Mouse (Mus musculus) liver, embryonic 13.5 days (tissue): Measurements from ENCODE around the gene Cyth1. TPM values are rescaled to one million over a fixed set of nuclear protein-coding genes. Genes with fewer than 3 reads are reported as not detected.
A peak's percentile ranks its signal among the peaks of the same experiment; 100 is the strongest.

ENCODE experiments used
- ATAC-seq: fragments of 200-750 bp; cut with Nextera tagmentation; 2 replicates; pipeline ENCODE4 v1.8.0; 2017; ENCODE audit warnings: low read depth, mild to moderate bottlenecking, moderate number of reproducible peaks, moderate library complexity
- DNase-seq: peaks from one replicate; pipeline ENCODE4 v3.0.0; 2022
- H3K27ac ChIP-seq: fragments of 300-500 bp; sonication (generic); 2 replicates; pipeline ENCODE4 v1.5.1; 2015; ENCODE audit warnings: moderate library complexity, mild to moderate bottlenecking, inconsistent platforms
- H3K27me3 ChIP-seq: fragments of 300-500 bp; sonication (generic); 2 replicates; pipeline ENCODE4 v1.6.1; 2015; ENCODE audit warnings: mild to moderate bottlenecking, inconsistent platforms
- H3K36me3 ChIP-seq: fragments of 300-500 bp; sonication (generic); 2 replicates; pipeline ENCODE4 v1.6.1; 2015; ENCODE audit warnings: mild to moderate bottlenecking, inconsistent platforms
- H3K4me1 ChIP-seq: fragments of 300-500 bp; sonication (generic); replicated peaks from 2 replicates; pipeline ENCODE4 v1.6.1; 2015; ENCODE audit warnings: inconsistent platforms
- H3K4me2 ChIP-seq: fragments of 300-500 bp; sonication (generic); 2 replicates; pipeline ENCODE4 v1.6.1; 2015; ENCODE audit warnings: inconsistent platforms, mild to moderate bottlenecking, moderate library complexity
- H3K4me3 ChIP-seq: fragments of 300-500 bp; sonication (generic); replicated peaks from 2 replicates; pipeline ENCODE4 v1.5.1; 2015; ENCODE audit warnings: mild to moderate bottlenecking, inconsistent platforms
- H3K9ac ChIP-seq: fragments of 300-500 bp; sonication (generic); 2 replicates; pipeline ENCODE4 v1.6.1; 2015; ENCODE audit warnings: mild to moderate bottlenecking, inconsistent platforms
- H3K9me3 ChIP-seq: fragments of 300-500 bp; sonication (generic); replicated peaks from 2 replicates; pipeline ENCODE4 v1.6.1; 2016; ENCODE audit warnings: inconsistent platforms
- WGBS: fragments of 180-500 bp; shearing (Covaris S2); methylation state at CpG from one replicate; pipeline ENCODE4 v1.1.7; 2015; ENCODE audit not compliant: insufficient replicate concordance; 5-methylcytosine and 5-hydroxymethylcytosine counted together
- polyA plus RNA-seq: library from polyadenylated mRNA; unstranded; fragments of >200 nt; fragmentation: Nextera tagmentation; extraction: Ambion mirVana; gene quantifications from 2 replicates; pipeline ENCODE4 v1.2.1, GENCODE M21; 2015

Gene Cyth1
- polyA plus RNA-seq: 2.3 and 3.1 TPM in 2 replicates

DNA sequence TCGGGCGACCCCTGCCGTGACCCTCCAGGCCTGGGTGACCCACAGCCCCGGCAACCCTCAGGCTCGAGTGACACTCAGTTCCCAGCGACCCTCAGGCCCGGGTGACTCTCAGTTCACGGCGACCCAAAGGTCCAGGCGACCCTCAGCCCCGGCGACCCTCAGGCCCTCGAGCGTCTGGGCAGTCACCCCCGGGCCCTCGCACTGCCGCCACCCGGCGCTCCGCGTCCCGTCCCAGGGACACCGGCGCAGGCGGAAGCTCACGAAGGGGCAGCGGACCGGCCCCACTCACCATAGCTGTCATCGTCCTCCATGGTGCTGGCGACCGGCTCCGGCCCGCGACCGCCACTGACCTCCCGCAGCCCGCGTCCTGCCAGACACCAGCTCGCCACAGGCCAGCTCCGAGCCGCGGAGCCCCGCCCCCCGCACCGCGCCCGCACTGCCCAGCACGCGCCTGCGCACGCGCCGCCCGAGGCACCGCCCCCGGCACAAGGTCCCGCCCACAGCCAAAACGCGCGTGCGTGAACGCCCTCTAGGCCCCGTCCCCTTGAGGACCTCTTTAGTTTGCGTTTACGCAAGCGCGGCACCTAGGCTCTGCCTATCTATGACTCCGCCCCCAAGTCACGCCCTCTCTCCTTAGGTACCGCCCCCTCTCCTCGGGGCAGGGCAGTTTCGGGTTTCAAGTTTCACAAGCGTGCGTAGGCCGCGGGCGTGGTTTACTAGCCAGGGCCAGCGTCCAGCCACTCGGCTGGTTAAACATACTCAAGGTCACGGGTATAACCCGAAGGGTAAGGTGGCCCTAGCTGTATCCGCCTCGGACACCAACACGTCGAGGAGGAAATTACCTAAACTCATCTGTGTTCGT, at the start of gene Cyth1:
Cyth1 (minus strand) TSS at position 443 of the 862 bp plus-strand sequence.
- WGBS: under 1% methylated on average over 84 of the region's 86 CpGs
- Histone ChIP-seq H3K27me3 (peaks cover 15% of the 10 kb centered on the region), H3K9me3 (no peaks in the 10 kb centered on the region)

DNA sequence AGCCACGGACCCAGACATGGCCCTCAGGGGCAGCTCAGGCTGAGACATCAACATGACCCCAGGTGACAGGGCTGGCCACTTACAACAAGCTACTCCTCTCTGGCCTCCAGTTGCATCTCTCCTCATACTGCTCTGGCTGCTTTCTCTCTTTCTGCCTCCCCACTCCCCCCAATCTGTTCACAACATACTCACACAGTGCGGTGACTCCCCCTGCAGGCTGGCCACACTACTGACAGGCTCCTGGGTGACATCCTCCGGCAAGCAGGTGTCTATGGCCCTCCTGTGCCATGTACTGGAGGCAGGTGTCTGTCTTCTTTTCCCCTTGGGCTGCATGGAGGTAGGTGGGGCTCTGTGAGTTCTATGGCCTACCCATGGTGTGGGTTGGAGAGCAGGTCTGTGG, 49.6 kb upstream of the Cyth1 start:
- DNase-seq (no peak), ATAC-seq (no peak)
- Histone ChIP-seq H3K4me3 (no peak overlapping the region), H3K4me2 (no peak overlapping the region), H3K4me1 (peaks cover 5% of the 10 kb centered on the region; the same call in 1 of the 2 replicates), H3K9me3 (no peaks in the 10 kb centered on the region), H3K27ac (no peak overlapping the region), H3K36me3 (no peaks in the 10 kb centered on the region), H3K27me3 (peaks cover 4% of the 10 kb centered on the region; the same call in 1 of the 2 replicates), H3K9ac (no peak overlapping the region)
- WGBS: 60% methylated on average over 3 of the region's 3 CpGs

More for the DNA sequence above, at the start of gene Cyth1:
- peak within 1 kb of the TSS; percentile 85 for H3K9ac ChIP-seq
- peak within 1 kb of the TSS; percentile 56 for H3K27ac ChIP-seq
- ATAC-seq: peak; percentile 96
- peak within 1 kb of the TSS; percentile 99 for H3K4me2 ChIP-seq
- H3K4me3 ChIP-seq: peak within 1 kb of the TSS; percentile 77
- H3K4me1 ChIP-seq: peaks cover 42% of the 10 kb centered on the region
- H3K36me3 ChIP-seq: no peaks in the 10 kb centered on the region
- peak; percentile 100 for DNase-seq

DNA sequence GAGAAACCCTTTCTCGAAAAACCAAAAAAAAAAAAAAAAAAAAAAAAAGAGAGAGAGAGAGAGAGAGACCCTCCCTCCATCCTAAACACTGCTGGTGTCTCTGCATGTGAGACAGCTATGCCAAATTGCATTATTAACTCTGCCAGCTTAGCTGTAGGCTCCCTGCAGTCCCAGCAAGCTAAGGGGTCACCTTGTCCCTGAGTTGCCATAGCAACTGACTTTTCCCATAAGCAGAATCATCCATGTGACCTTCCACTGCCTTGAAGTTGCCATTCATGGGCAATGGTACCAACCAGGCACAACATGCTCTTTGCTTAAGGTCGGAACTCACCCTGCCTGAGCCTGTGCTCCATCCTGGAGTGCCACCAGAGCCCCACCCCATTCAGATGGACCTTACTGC, 46.6 kb upstream of the Cyth1 start:
- WGBS: 54% methylated on average over 2 of the region's 2 CpGs
- H3K9me3 ChIP-seq: no peaks in the 10 kb centered on the region
- peaks cover 14% of the 10 kb centered on the region for H3K4me1 ChIP-seq
- DNase-seq (no peak), ATAC-seq (no peak)
- no peak overlapping the region for H3K9ac ChIP-seq
- no peaks in the 10 kb centered on the region for H3K36me3 ChIP-seq
- H3K4me2 ChIP-seq: no peak overlapping the region
- no peak overlapping the region for H3K27ac ChIP-seq
- no peak overlapping the region for H3K4me3 ChIP-seq
- peaks cover 9% of the 10 kb centered on the region; the same call in 1 of the 2 replicates for H3K27me3 ChIP-seq

DNA sequence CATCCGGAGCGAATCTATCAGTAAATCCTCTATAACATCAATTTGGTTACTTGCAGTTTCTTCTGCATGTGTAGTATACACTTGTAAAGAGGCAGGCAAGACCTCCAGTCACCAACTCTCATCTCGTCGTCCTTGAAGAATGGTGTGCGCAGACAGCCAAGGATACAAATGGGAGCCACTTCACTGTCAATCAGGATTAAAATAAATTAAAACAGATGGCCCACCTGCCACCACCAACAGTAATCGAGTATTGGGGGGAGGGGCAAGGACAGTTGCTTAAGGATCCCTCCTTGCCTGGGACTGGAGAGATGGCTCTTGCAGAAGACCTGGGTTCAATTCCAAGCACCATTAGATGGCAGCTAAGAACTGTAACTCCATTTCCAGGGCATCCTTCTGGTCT, 44.3 kb upstream of the Cyth1 start:
- H3K36me3 ChIP-seq: peaks cover 2% of the 10 kb centered on the region; the same call in 1 of the 2 replicates
- H3K27ac ChIP-seq: no peak overlapping the region
- 61% methylated on average over 6 of the region's 6 CpGs for WGBS
- H3K27me3 ChIP-seq: peaks cover 9% of the 10 kb centered on the region; the same call in 1 of the 2 replicates
- H3K9me3 ChIP-seq: no peaks in the 10 kb centered on the region
- H3K4me3 ChIP-seq: no peak overlapping the region
- no peak overlapping the region for H3K4me2 ChIP-seq
- peaks cover 29% of the 10 kb centered on the region for H3K4me1 ChIP-seq
- no peak overlapping the region for H3K9ac ChIP-seq
- ATAC-seq (no peak), DNase-seq (no peak)

GRCm38 (mm10) chr11:118289999-118290889, 41.9 kb upstream of the Cyth1 start, which contains the start of gene Usp36:
Usp36 (minus strand) TSS chr11:118290244.
- Histone ChIP-seq H3K27me3 (peaks cover 8% of the 10 kb centered on the region; the same call in 1 of the 2 replicates), H3K27ac (peak within 1 kb of the TSS; percentile 60), H3K4me1 (peaks cover 32% of the 10 kb centered on the region), H3K9ac (peak within 1 kb of the TSS; percentile 85), H3K36me3 (peaks cover 27% of the 10 kb centered on the region), H3K4me3 (peak within 1 kb of the TSS; percentile 79), H3K4me2 (peak within 1 kb of the TSS; percentile 95), H3K9me3 (no peaks in the 10 kb centered on the region)
- 2% methylated on average over 68 of the region's 68 CpGs for WGBS
- DNase-seq: peak; percentile 98
- peak; percentile 97 for ATAC-seq

DNA sequence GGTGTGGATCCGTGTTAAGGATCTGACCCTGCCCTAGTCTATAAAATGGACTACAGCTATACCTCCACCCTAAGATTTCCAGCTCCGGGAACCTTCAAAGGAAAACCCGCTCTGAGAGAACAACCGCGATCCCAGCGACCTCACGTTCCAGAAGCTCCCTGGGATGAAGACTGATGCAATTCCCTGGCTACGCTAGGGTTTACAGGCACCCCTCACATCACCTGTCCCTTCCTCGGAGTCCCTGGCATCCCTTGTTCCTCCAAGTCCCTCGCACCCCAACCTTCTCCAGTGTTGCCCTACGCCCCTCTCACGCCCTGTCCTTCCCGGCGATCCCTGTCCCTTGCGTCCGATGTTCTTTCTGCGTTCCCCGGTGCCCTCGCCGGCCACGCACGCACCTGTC, 41.2 kb upstream of the Cyth1 start:
- Histone ChIP-seq H3K9me3 (no peaks in the 10 kb centered on the region), H3K9ac (peak overlapping the region; percentile 85), H3K27ac (peak overlapping the region; percentile 60), H3K4me3 (peak overlapping the region; percentile 79), H3K27me3 (peaks cover 6% of the 10 kb centered on the region; the same call in 1 of the 2 replicates), H3K36me3 (peaks cover 33% of the 10 kb centered on the region), H3K4me2 (peak overlapping the region; percentile 95), H3K4me1 (peaks cover 32% of the 10 kb centered on the region)
- WGBS: 1% methylated on average over 22 of the region's 22 CpGs
- no peak for DNase-seq
- no peak for ATAC-seq

GRCm38 (mm10) chr11:118289037-118289511, 40.7 kb upstream of the Cyth1 start:
- ATAC-seq (no peak), DNase-seq (no peak)
- Histone ChIP-seq H3K27ac (0 out of 2 replicates have a peak overlapping the region, but pooled peaks have one; percentile 60), H3K9me3 (no peaks in the 10 kb centered on the region), H3K4me3 (peak overlapping the region; percentile 79), H3K36me3 (peaks cover 38% of the 10 kb centered on the region), H3K4me1 (peaks cover 32% of the 10 kb centered on the region), H3K27me3 (peaks cover 6% of the 10 kb centered on the region; the same call in 1 of the 2 replicates), H3K9ac (peak overlapping the region; percentile 85), H3K4me2 (peak overlapping the region; percentile 95)
- WGBS: 1% methylated on average over 16 of the region's 16 CpGs

DNA sequence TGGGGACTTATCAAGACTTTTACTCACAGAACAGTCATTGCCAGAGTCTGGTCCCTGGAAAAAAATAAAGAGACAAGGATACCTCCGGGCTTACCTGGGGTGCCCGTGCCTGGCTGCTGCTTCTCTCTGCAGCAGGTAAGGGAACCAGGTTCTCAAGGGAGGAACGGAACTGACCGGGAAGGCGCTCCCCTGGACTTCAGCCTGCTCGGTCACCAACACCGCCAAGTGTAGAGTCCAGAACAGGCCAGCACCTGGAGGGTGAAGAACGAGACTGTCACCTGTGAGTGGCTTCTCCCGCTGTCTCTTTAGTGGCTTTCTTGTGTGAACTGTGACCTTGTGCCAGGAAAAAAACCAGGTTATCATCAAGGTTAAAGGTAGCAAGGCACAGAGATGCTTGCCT, 39.2 kb upstream of the Cyth1 start:
- H3K9me3 ChIP-seq: no peaks in the 10 kb centered on the region
- no peak overlapping the region for H3K4me2 ChIP-seq
- no peak overlapping the region for H3K4me3 ChIP-seq
- H3K36me3 ChIP-seq: peaks cover 53% of the 10 kb centered on the region
- H3K27me3 ChIP-seq: peaks cover 1% of the 10 kb centered on the region; the same call in 1 of the 2 replicates
- H3K9ac ChIP-seq: no peak overlapping the region
- WGBS: 82% methylated on average over 9 of the region's 9 CpGs
- DNase-seq (no peak), ATAC-seq (no peak)
- H3K27ac ChIP-seq: no peak overlapping the region
- peaks cover 32% of the 10 kb centered on the region for H3K4me1 ChIP-seq

DNA sequence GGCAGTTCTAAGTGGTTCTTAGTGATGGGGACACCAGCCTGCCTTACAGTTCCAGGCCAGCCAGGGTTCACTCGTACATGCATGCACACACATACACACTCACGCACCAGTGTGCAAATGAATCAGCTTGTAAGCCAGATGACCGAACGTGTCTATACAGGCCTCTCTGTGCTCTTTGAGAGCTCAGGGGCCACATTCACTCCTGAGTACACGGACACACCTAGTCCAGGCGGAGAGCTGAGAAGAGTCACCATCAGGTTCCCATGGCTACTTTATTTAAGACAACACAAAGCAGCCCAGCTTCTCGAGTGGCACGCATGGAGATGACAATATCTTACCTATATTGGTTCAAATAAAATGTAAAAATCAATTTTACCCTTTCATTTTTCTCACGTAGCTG, 38.0 kb upstream of the Cyth1 start:
- no peak for ATAC-seq
- no peak overlapping the region for H3K27ac ChIP-seq
- DNase-seq: no peak
- no peak overlapping the region for H3K4me2 ChIP-seq
- WGBS: 85% methylated on average over 9 of the region's 9 CpGs
- no peak overlapping the region for H3K9ac ChIP-seq
- H3K4me1 ChIP-seq: peaks cover 32% of the 10 kb centered on the region
- peaks cover 65% of the 10 kb centered on the region for H3K36me3 ChIP-seq
- H3K4me3 ChIP-seq: no peak overlapping the region
- no peaks in the 10 kb centered on the region for H3K9me3 ChIP-seq
- no peaks in the 10 kb centered on the region for H3K27me3 ChIP-seq

DNA sequence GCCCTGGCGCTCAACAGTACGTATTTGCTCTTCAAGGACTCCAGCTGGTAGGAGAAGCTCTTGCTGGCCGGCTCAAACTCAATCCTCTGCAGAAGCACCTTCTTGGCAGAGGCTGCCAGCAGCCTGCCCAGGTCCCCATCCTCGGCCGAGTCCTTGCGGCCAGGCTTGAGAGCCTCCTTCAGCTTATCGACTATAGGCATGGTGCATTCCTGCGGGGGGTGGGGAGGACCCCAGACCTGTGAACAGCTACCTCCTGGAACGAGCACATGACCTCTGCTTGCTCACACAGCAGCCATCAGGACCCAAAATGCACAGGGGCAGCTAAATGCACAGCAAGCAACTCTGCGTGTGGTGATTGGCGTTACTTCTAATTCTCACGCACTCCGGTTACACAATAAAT, 37.4 kb upstream of the Cyth1 start:
- H3K36me3 ChIP-seq: peaks cover 69% of the 10 kb centered on the region
- 87% methylated on average over 13 of the region's 13 CpGs for WGBS

DNA sequence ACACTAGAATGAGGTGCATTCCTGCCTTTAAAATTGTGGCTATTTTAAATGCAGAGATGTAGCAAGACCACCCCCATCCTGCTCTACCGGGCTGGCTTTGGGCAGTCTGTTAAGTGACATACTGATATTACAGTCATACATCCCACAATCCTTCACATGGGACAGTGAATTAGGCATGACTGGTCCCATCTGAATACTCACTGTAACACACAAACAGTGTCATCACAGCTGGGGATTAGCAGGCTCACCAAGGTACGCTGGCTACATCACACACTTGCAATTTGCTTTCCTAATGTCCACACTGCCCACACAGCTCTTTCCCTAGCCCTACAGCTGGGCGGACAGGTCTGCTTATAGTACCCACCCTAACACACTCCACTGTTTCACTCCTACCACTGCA, 31.8 kb upstream of the Cyth1 start:
- Histone ChIP-seq H3K9me3 (no peaks in the 10 kb centered on the region), H3K4me1 (no peaks in the 10 kb centered on the region)
- 76% methylated on average over 3 of the region's 3 CpGs for WGBS

More for the DNA sequence above, 37.4 kb upstream of the Cyth1 start:
- Histone ChIP-seq H3K4me2 (no peak overlapping the region), H3K9me3 (no peaks in the 10 kb centered on the region), H3K27ac (no peak overlapping the region), H3K4me3 (no peak overlapping the region), H3K4me1 (peaks cover 28% of the 10 kb centered on the region), H3K27me3 (no peaks in the 10 kb centered on the region), H3K9ac (no peak overlapping the region)
- DNase-seq: no peak
- no peak for ATAC-seq

More for the DNA sequence above, 31.8 kb upstream of the Cyth1 start:
- no peak for ATAC-seq
- no peak overlapping the region for H3K9ac ChIP-seq
- no peak overlapping the region for H3K27ac ChIP-seq
- DNase-seq: no peak
- H3K27me3 ChIP-seq: no peaks in the 10 kb centered on the region
- H3K36me3 ChIP-seq: peaks cover 98% of the 10 kb centered on the region
- H3K4me3 ChIP-seq: no peak overlapping the region
- no peak overlapping the region for H3K4me2 ChIP-seq
